Mouse (Mus musculus): ENCODE data around the gene Zfp319.

Gene Zfp319

GRCm38 (mm10) chr8:95310342-95310970 is 21.3 kb downstream of the Zfp319 start, which contains the start of gene Tepp:
Gene Tepp, plus strand, starts transcription at chr8:95310566.
- DNase-seq (ENCODE audit: low read depth, low spot score), result no peak

GRCm38 (mm10) chr8:95306431-95306830 is 25.3 kb downstream of the Zfp319 start, which contains the start of gene Cngb1:
Gene Cngb1, minus strand, starts transcription at chr8:95306585.
- DNase-seq (ENCODE audit: low read depth, low spot score), result no peak

DNA sequence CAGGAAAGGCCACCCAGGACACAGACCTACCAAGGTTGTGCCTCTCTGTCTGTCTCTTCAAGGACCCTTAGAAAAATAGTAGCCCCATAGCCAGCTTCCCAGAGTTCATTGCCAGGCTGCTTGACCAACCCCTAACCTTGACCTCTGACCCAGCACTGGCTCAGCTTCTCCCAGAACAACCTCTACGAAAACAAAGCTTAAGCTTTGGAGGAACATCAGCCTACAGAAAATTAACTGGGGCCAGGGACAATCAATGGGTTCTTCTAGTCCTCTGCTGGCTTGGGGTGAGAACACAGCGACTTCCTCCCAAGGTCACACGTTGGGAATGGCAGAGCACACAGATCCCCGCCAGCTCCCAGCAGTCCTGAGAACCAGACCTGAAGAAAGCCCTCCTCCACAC is 26.2 kb downstream of the Zfp319 start:
- no peak for DNase-seq (ENCODE audit: low read depth, low spot score)

DNA sequence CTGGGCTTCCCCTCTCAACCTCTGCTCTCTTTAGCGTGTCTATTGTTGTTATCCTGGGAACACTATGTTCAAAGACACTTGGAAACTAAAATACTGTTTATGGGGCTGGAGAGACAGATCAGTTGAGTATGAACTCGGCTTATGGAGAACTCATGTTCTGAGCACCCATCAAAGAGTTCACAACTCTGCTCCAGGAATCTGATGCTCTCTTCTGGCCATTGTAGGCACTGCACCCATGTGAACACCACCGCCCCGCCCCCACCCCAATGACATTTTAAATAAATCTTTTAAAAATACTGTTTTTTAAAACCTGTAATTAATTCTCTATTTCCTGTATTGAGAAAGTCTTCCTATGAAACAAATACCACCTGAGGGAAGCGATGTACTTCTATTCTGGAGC is 29.3 kb downstream of the Zfp319 start:
- no peak for DNase-seq (ENCODE audit: low read depth, low spot score)

DNA sequence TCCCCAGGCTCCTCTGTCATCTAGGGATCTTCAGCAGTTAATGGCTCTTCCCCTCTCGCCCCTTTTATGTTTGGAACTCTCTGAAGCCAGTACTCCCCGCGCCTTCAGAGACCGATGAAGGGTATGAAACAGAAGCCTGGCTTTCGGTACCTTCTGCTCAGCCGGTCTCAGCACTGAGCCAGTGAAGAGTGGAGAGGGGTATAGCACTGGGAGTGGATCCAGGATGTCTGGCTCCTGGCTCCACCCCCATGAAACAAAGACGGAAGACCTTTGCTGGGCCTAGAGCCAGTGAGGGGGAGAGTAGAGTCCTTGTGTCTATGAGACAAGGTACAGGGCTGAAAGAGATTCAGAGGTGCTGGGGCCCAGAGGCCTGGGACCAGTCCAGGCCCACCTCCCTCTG is 37.9 kb downstream of the Zfp319 start:
- DNase-seq (ENCODE audit: low read depth, low spot score), result no peak

DNA sequence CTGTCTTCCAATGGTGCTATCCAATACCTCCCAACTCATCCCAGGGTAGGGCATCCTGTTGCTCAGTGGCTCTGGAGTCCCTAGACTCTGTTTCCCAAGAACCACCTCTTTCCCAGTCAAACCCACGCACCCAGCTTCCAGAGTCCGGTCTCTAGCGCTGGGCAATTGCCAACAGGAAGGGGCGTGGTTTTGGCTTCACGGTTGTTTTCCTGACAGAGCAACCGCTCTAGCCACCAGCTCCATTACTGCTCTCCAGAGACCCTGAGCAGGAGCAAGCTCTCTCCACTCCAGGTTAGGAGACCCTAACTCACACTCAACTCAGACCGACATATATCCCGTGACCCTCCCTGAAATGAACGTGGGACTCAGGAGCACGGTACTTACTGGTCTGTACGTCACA is 38.6 kb downstream of the Zfp319 start:
- DNase-seq (ENCODE audit: low read depth, low spot score), result no peak

DNA sequence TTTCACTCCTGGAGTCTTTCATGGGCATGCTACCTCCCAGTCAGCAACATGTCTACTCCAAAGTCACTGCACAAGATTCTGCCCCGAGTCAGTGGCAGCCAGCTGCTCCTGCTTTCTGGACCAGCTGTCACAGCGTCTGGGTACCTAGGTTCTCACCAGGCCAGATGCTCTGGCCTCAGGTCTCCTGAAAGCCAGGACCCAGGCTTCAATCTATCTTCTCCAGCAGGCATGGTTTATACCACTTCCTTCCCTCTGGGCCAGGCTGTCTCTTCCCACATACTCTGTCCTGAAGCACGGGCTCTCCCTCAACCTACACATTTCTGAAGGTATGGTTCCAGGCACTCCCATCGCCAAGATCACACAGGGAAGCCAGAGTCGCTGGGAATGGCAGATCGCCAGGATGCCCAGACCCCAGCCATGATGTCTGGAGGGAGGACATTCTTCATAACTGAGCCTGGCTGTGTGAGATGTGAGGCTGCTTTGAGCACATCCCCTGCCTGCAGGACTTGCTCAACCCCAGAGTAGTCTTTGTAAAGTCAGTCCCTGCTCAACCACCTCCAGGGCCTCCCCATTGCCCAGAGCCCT is 42.6 kb downstream of the Zfp319 start:
- no peak for DNase-seq (ENCODE audit: low read depth, low spot score)

DNA sequence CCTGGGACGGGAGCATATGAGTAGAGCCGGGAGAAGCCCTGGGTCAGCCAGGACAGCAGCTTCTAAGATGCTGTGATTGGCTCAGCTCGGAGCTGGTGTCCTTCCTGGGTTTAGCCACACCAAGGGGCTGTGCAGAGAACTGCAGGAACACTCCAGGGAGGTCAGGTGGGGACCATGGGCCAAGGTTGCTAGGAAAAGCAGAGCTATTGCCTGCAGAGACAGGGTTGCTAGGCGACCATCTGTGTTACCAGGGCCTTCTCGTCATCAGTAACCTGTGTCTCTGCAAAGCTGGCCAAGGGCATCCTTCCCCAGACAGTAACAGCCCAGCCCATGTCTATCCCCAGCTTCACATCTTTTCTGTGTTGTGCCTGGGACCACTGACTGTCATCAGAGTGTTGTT is 50.3 kb downstream of the Zfp319 start:
- no peak for DNase-seq (ENCODE audit: low read depth, low spot score)

All from WW6 (cell line).